Mouse (Mus musculus): ENCODE measurements around the gene Gsdma2. TPM values are rescaled to one million over a fixed set of nuclear protein-coding genes. Genes with fewer than 3 reads are reported as not detected.
A peak's percentile ranks its signal among the peaks of the same experiment; 100 is the strongest.
"Not testable (repeated sequence)": the region's sequence is repeated elsewhere in the genome, so short reads cannot be mapped to it uniquely, and the experiment has no call there.

Gsdma2 gene
- not detected in 2 replicates for polyA plus RNA-seq (2016; fragmentation: Nextera tagmentation; extraction: Ambion mirVana)

DNA sequence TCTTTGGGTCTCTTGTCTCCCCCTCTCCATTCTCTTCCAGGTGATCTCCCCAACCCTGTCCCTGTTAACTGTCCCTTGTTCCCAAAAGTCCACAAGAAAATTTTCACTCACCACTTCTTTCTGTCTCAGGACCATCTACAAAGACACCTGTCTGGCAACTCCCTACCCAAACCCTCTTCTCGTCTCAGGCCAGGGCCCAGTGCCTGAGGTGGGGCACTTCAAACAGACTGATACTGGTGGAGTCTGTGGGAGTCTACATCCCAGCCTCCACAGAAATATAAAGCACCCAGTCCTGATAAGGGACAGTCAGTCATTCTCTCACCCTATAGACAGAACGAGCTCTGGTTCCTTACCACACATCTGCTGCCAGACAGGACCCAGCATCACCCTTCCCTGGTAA, at the start of gene Gsdma2:
Gsdma2 (plus strand) TSS at position 301 of the 400 bp plus-strand sequence.
- H3K27me3 ChIP-seq, result no peaks in the 10 kb centered on the region
- H3K4me1 ChIP-seq, result no peaks in the 10 kb centered on the region
- H3K4me3 ChIP-seq, result no peak within 1 kb of the TSS
- no peaks in the 10 kb centered on the region for H3K36me3 ChIP-seq
- H3K27ac ChIP-seq, result no peak within 1 kb of the TSS
- no peak within 1 kb of the TSS for H3K4me2 ChIP-seq (replicated peaks)
- no peak within 1 kb of the TSS for H3K9ac ChIP-seq
- no peaks in the 10 kb centered on the region for H3K9me3 ChIP-seq (replicated peaks)
- WGBS, result 76% methylated on average over 2 of the region's 2 CpGs
- no peak for ATAC-seq (ENCODE audit: low FRiP score)

DNA sequence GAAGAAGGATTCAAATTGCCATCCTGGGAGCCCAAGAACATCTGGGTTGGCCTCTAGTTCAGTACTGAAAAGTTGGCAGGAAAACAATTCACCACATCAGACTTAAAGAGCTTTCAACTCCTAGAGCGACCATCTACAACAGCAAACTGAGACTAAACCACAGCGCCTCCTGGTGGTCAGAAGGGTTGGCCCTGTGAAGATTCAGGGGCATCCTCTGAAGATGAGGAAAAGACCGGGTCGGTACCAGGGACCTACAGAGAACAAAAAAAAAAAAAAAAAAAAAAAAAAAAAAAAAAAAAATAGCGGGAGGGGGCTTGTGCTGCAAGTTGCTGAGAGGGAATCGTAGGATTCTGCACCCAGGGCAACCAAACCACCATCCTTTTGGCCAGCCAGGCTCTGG, 49.2 kb upstream of the Gsdma2 start:
- WGBS, result 36% methylated on average over 6 of the region's 6 CpGs
- no peak for ATAC-seq (ENCODE audit: low FRiP score)
- no peaks in the 10 kb centered on the region for H3K36me3 ChIP-seq

DNA sequence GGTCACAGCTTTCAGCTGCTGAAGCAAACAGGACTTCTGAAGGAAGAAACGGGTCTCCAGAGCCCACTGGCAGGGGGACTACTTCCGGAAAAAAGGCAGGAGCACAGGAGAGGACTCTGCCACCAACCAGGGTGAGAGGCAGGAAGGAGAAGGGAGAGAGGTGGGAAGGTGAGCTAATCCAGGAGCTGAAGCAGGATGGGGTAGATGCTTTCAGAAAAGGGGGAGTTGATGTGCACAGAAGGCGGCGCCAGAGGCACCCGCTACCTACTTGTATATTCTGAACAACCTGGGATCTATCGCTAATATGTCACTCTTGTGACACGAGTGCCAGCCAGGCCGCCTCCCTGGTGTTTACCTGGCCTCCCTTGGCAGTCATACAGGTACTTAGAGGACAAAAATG, 48.6 kb upstream of the Gsdma2 start, which contains the start of gene Lrrc3c:
Lrrc3c (plus strand) TSS at position 301 of the 400 bp plus-strand sequence.
- no peak for ATAC-seq (ENCODE audit: low FRiP score)
- Histone ChIP-seq H3K9ac (no peak within 1 kb of the TSS), H3K4me3 (no peak within 1 kb of the TSS), H3K9me3 (replicated peaks) (no peaks in the 10 kb centered on the region), H3K27me3 (peaks cover 43% of the 10 kb centered on the region), H3K36me3 (no peaks in the 10 kb centered on the region), H3K4me1 (peaks cover 7% of the 10 kb centered on the region), H3K4me2 (replicated peaks) (no peak within 1 kb of the TSS), H3K27ac (no peak within 1 kb of the TSS)
- WGBS, result 79% methylated on average over 8 of the region's 8 CpGs

More for the DNA sequence above, 49.2 kb upstream of the Gsdma2 start:
- Histone ChIP-seq H3K27ac (no peak overlapping the region), H3K9me3 (replicated peaks) (no peaks in the 10 kb centered on the region), H3K9ac (no peak overlapping the region), H3K4me3 (no peak overlapping the region), H3K4me2 (replicated peaks) (no peak overlapping the region), H3K4me1 (peaks cover 5% of the 10 kb centered on the region), H3K27me3 (peaks cover 46% of the 10 kb centered on the region)

DNA sequence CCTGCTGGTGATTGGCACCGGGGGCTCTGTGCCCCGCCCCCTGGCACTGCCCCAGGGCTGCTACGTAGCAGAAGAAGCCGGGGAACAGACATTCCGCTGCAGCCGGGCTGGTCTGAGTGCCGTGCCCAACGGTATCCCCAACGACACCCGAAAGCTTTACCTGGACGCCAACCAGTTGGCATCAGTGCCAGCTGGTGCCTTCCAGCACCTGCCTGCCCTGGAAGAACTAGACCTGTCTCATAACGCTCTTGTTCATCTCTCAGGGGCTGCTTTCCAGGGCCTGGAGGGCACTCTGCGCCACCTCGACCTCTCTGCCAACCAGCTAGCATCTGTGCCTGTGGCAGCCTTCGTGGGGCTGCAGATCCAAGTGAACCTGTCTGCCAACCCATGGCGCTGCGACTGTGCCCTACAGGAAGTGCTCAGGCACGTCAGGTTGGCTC, 47.7 kb upstream of the Gsdma2 start:
- H3K9ac ChIP-seq, result no peak overlapping the region
- H3K4me2 ChIP-seq (replicated peaks), result no peak overlapping the region
- H3K4me3 ChIP-seq, result no peak overlapping the region
- no peaks in the 10 kb centered on the region for H3K9me3 ChIP-seq (replicated peaks)
- H3K4me1 ChIP-seq, result peaks cover 7% of the 10 kb centered on the region
- no peak overlapping the region for H3K27ac ChIP-seq
- WGBS, result 65% methylated on average over 18 of the region's 18 CpGs
- no peak for ATAC-seq (ENCODE audit: low FRiP score)
- H3K27me3 ChIP-seq, result peaks cover 43% of the 10 kb centered on the region
- H3K36me3 ChIP-seq, result no peaks in the 10 kb centered on the region

DNA sequence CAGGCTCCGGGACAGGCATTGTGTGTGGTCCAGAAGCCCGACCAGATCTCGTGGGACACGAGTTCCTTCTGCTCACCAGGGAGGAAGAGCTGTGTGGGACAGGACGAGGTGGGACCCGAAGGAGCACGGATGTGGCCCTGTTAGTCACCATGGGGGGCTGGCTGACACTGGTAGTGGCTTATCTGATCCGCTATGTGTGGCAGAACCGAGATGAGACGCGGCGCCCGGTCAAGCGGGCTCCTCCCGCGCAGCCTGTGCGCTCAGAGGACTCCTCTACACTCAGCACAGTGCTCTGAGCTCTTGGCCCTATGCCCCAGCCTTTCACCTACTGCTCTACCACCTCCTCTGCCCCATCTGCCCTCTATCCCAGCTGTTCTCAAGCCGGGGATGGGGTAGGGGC, 47.3 kb upstream of the Gsdma2 start:
- ATAC-seq (ENCODE audit: low FRiP score), result no peak
- Histone ChIP-seq H3K9ac (no peak overlapping the region), H3K9me3 (replicated peaks) (no peaks in the 10 kb centered on the region), H3K36me3 (no peaks in the 10 kb centered on the region), H3K4me1 (peaks cover 7% of the 10 kb centered on the region), H3K27ac (no peak overlapping the region), H3K4me3 (no peak overlapping the region), H3K4me2 (replicated peaks) (no peak overlapping the region), H3K27me3 (peaks cover 43% of the 10 kb centered on the region)
- WGBS, result 46% methylated on average over 18 of the region's 18 CpGs

DNA sequence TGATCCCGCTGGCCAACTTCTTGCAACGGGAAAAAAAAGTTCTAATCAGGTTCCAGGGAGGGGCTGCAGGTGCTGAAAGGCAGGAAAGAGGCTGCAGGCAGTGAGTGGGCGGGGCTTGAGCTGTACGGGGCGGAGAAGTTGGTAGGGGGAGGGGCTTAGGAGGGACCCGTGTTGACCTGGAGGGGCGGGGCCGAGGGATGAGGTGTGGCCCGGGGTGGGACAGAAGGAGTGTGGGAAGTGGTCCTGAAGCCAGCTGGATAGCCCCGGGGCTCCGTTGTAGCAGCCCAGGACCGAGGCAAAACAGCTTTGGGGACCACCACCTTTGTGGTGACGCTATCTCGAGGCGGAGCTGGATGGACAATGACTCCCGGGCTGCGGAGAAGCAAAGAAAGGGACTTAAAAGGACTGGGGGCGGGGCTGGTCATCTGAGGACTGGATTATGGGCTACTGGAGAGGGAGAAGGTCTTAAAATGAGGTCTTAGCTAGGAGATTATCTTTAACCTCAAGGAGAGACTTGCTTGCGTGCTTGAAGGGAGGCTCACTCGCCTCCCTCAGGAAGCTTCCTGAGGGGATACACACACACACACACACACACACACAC, 44.4 kb upstream of the Gsdma2 start:
- Histone ChIP-seq H3K9me3 (replicated peaks) (no peaks in the 10 kb centered on the region), H3K4me1 (peaks cover 7% of the 10 kb centered on the region), H3K4me2 (replicated peaks) (peak overlapping the region; percentile 47), H3K4me3 (peak overlapping the region; percentile 29), H3K36me3 (no peaks in the 10 kb centered on the region), H3K9ac (0 out of 2 replicates have a peak overlapping the region, but pooled peaks have one; percentile 23), H3K27me3 (peaks cover 43% of the 10 kb centered on the region), H3K27ac (no peak overlapping the region)
- WGBS, result 3% methylated on average over 19 of the region's 20 CpGs
- ATAC-seq (ENCODE audit: low FRiP score), result no peak

DNA sequence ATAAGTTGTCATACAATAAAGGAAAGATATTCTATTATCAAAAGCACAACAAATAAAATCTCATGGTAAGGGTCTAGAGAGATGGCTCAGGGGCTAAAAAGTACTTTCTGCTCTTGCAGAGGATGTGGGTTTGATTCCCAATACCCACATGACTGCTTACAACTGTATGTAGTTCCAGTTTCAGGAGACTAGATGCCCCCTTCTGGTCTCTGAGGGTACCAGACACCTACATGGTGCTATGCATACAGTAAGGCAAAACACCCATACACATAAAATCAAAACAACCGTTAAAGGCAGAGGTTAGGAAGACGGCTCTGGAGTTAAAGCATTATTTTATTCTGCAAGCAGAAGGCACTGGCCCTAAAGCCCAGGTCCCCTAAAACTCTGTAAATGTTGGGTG, 42.6 kb upstream of the Gsdma2 start:
- no peak for ATAC-seq (ENCODE audit: low FRiP score)
- H3K4me1 ChIP-seq, result peaks cover 7% of the 10 kb centered on the region
- no peaks in the 10 kb centered on the region for H3K9me3 ChIP-seq (replicated peaks)
- H3K4me3 ChIP-seq, result no peak overlapping the region
- peaks cover 34% of the 10 kb centered on the region for H3K27me3 ChIP-seq
- no peaks in the 10 kb centered on the region for H3K36me3 ChIP-seq
- no peak overlapping the region for H3K4me2 ChIP-seq (replicated peaks)
- no peak overlapping the region for H3K9ac ChIP-seq
- 81% methylated on average over 2 of the region's 2 CpGs for WGBS
- H3K27ac ChIP-seq, result no peak overlapping the region

DNA sequence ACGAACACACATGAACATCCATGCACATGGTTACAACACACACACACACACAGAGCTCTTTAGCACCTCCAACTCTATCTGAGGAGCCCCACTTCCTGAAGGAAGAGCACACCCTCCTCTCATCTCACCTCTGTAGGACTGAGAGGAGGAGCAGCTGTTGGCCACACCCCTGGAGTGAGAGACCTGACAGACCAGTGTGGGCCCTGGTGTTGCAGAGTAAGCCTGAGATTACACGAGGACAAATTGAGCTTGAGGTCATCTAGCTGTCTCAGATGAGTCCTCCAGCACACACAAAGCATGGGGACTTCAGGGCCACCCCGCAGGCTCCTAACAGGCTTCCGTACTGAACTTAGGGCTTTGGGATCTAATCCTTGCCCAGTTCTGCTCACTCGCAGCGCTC, 41.6 kb upstream of the Gsdma2 start:
- not testable (repeated sequence) for H3K4me1 ChIP-seq; H3K9me3 ChIP-seq (replicated peaks); H3K27ac ChIP-seq; H3K4me3 ChIP-seq; H3K9ac ChIP-seq; H3K4me2 ChIP-seq (replicated peaks); ATAC-seq (ENCODE audit: low FRiP score); H3K36me3 ChIP-seq
- 74% methylated on average over 6 of the region's 6 CpGs for WGBS
- peaks cover 24% of the 10 kb centered on the region for H3K27me3 ChIP-seq

DNA sequence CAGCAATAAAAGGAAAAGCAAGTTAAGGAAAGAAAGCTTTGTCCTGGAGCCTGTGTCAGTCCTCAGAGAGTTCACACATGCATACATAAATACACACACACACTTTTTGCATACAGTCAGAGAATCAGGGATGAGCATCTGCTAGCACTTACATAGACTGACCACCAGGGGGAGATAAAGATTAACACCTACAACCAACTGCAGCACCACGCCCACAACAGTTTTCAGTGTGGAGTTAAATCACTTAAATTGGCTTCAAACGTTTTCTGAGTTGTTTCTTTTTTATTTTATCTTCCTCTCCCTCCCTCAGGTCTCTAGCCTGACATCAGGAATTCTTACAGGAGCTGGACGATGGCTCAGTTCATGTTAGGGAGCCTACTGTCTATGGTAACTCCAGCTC, 39.8 kb upstream of the Gsdma2 start:
- H3K4me2 ChIP-seq (replicated peaks), result no peak overlapping the region
- H3K9ac ChIP-seq, result no peak overlapping the region
- no peaks in the 10 kb centered on the region for H3K9me3 ChIP-seq (replicated peaks)
- H3K27ac ChIP-seq, result no peak overlapping the region
- ATAC-seq (ENCODE audit: low FRiP score), result no peak
- no peaks in the 10 kb centered on the region for H3K36me3 ChIP-seq
- H3K27me3 ChIP-seq, result peaks cover 8% of the 10 kb centered on the region; the same call in 1 of the 2 replicates
- WGBS, result 10% methylated on average over 3 of the region's 3 CpGs
- peaks cover 7% of the 10 kb centered on the region for H3K4me1 ChIP-seq
- no peak overlapping the region for H3K4me3 ChIP-seq

DNA sequence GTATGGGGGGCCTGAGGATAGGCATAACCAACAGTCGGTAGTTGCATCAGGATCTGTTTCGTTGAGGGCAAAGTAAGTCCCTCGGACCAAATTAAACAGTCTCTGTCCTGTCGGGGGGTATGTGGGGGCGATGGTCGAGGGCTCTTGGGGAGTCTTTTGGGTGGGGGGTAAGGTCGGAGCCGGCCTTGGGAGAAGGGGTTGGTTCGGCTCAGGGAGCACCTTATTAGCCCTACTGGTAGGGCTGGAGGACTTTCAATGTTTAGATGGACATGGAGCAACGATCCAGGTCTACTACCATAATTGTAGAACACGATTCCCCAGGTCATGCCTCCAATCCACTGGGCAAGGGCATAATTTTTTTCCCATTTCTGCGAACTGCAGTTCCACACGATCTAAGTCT, 25.8 kb upstream of the Gsdma2 start:
- no peak overlapping the region for H3K9ac ChIP-seq
- no peak overlapping the region for H3K4me3 ChIP-seq
- ATAC-seq (ENCODE audit: low FRiP score), result no peak
- WGBS, result 92% methylated on average over 13 of the region's 13 CpGs
- H3K36me3 ChIP-seq, result no peaks in the 10 kb centered on the region
- no peak overlapping the region for H3K4me2 ChIP-seq (replicated peaks)
- 0 out of 2 replicates have a peak, but pooled peaks cover 9% of the 10 kb centered on the region for H3K9me3 ChIP-seq (replicated peaks)
- no peaks in the 10 kb centered on the region for H3K27me3 ChIP-seq
- H3K27ac ChIP-seq, result no peak overlapping the region
- no peaks in the 10 kb centered on the region for H3K4me1 ChIP-seq

DNA sequence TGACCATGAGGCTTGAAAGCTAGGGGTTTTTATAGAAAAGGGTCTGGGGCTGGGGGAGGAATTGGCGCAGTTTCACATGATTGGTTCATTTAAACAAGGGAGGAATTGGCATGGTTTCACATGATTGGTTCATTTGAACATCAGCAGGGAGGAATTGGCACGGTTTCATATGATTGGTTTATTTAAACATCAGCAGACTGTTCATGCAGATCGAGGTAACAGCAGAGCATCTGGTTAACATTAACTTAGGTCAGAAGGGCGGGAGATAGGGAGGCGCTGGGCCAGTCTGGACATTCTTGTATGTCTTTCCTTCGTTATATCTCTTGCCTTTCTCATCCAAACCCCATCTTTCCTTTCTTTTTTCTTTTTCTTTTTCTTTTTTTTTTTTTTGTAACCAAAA, 22.6 kb upstream of the Gsdma2 start:
- 83% methylated on average over 6 of the region's 6 CpGs for WGBS
- not testable (repeated sequence) for H3K36me3 ChIP-seq; H3K9me3 ChIP-seq (replicated peaks); H3K4me1 ChIP-seq; H3K4me2 ChIP-seq (replicated peaks); ATAC-seq (ENCODE audit: low FRiP score); H3K27me3 ChIP-seq; H3K4me3 ChIP-seq; H3K27ac ChIP-seq; H3K9ac ChIP-seq

DNA sequence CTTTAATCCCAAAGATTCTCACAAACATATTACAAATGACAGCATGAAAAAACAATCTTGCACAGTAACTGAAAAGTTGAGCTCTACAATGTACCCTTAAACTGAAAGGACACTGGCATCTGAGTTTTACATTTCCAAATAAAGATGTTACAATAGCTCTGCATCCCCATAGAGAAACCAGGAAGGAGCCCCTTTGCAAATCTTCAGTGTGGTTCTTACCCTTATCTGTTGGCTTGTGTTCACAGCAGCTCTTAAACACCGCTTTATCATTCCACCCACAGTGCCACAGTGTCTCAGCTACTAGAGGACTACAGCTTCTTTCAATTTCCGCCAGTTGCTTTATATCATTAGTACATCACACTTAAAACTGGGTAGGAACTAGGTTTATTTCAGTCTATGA, 22.2 kb upstream of the Gsdma2 start:
- not testable (repeated sequence) for H3K27me3 ChIP-seq; H3K9ac ChIP-seq; ATAC-seq (ENCODE audit: low FRiP score); H3K4me2 ChIP-seq (replicated peaks); H3K36me3 ChIP-seq; H3K4me1 ChIP-seq; H3K27ac ChIP-seq; H3K9me3 ChIP-seq (replicated peaks); H3K4me3 ChIP-seq
- 94% methylated on average over 2 of the region's 2 CpGs for WGBS

Data from hindbrain, embryonic 12.5 days (tissue).